Mouse (Mus musculus) embryonic facial prominence, embryonic 12.5 days (tissue): ENCODE results near the gene Stim2. TPM values are rescaled to one million over a fixed set of nuclear protein-coding genes. Genes with fewer than 3 reads are reported as not detected.
A peak's percentile ranks its signal among the peaks of the same experiment; 100 is the strongest.

ENCODE experiments used
- ATAC-seq: fragments of 200-750 bp; cut with Nextera tagmentation; 2 replicates; pipeline ENCODE4 v1.8.0; 2017; ENCODE audit not compliant: insufficient number of reproducible peaks, insufficient read depth, low FRiP score, low TSS enrichment
- H3K27ac ChIP-seq: fragments of 300-500 bp; sonication (generic); 2 replicates; pipeline ENCODE4 v1.5.1; 2016; ENCODE audit warnings: mild to moderate bottlenecking
- H3K27me3 ChIP-seq: fragments of 300-500 bp; sonication (generic); 2 replicates; pipeline ENCODE4 v1.6.1; 2016; ENCODE audit warnings: mild to moderate bottlenecking, moderate library complexity
- H3K36me3 ChIP-seq: fragments of 300-500 bp; sonication (generic); 2 replicates; pipeline ENCODE4 v1.6.1; 2016; ENCODE audit warnings: mild to moderate bottlenecking
- H3K4me1 ChIP-seq: fragments of 300-500 bp; sonication (generic); 2 replicates; pipeline ENCODE4 v1.6.1; 2016
- H3K4me2 ChIP-seq: fragments of 300-500 bp; sonication (generic); replicated peaks from 2 replicates; pipeline ENCODE4 v1.6.1; 2016; ENCODE audit warnings: mild to moderate bottlenecking, moderate library complexity
- H3K4me3 ChIP-seq: fragments of 300-500 bp; sonication (generic); 2 replicates; pipeline ENCODE4 v1.5.1; 2016; ENCODE audit warnings: mild to moderate bottlenecking
- H3K9ac ChIP-seq: fragments of 300-500 bp; sonication (generic); 2 replicates; pipeline ENCODE4 v1.6.1; 2016; ENCODE audit warnings: mild to moderate bottlenecking, moderate library complexity
- H3K9me3 ChIP-seq: fragments of 300-500 bp; sonication (generic); 2 replicates; pipeline ENCODE4 v1.6.1; 2016; ENCODE audit warnings: mild to moderate bottlenecking, moderate library complexity
- WGBS: fragments of 180-500 bp; shearing (Covaris S2); methylation state at CpG from one replicate; pipeline ENCODE4 v1.1.7; 2016; 5-methylcytosine and 5-hydroxymethylcytosine counted together
- polyA plus RNA-seq: library from polyadenylated mRNA; unstranded; fragments of >200 nt; fragmentation: Nextera tagmentation; extraction: Ambion mirVana; gene quantifications from 2 replicates; pipeline ENCODE4 v1.2.1, GENCODE M21; 2016

The Stim2 gene
- polyA plus RNA-seq, 1 experiment from 2014 or later, result 18.9 TPM

- Histone ChIP-seq H3K4me3 (no peak overlapping the region), H3K27me3 (no peaks in the 10 kb centered on the region), H3K9me3 (no peaks in the 10 kb centered on the region), H3K9ac (no peak overlapping the region), H3K4me1 (no peaks in the 10 kb centered on the region), H3K4me2 (no peak overlapping the region), H3K27ac (no peak overlapping the region), H3K36me3 (no peaks in the 10 kb centered on the region)
- ATAC-seq, result no peak
- 91% methylated on average over 2 of the region's 2 CpGs for WGBS
Measured at GRCm38 (mm10) chr5:53967560-53967959, 30.7 kb upstream of the Stim2 start.

GRCm38 (mm10) chr5:53970178-53970577 is 28.1 kb upstream of the Stim2 start:
- Histone ChIP-seq H3K36me3 (no peaks in the 10 kb centered on the region), H3K4me3 (no peak overlapping the region), H3K4me2 (no peak overlapping the region), H3K9me3 (no peaks in the 10 kb centered on the region), H3K9ac (no peak overlapping the region), H3K4me1 (no peaks in the 10 kb centered on the region), H3K27me3 (no peaks in the 10 kb centered on the region), H3K27ac (no peak overlapping the region)
- 75% methylated on average over 7 of the region's 7 CpGs for WGBS
- ATAC-seq, result no peak

GRCm38 (mm10) chr5:53971201-53971600 is 27.1 kb upstream of the Stim2 start:
- Histone ChIP-seq H3K27ac (no peak overlapping the region), H3K36me3 (no peaks in the 10 kb centered on the region), H3K4me2 (no peak overlapping the region), H3K4me1 (no peaks in the 10 kb centered on the region), H3K9me3 (no peaks in the 10 kb centered on the region), H3K27me3 (no peaks in the 10 kb centered on the region), H3K4me3 (no peak overlapping the region), H3K9ac (no peak overlapping the region)
- 89% methylated on average over 4 of the region's 4 CpGs for WGBS
- ATAC-seq, result no peak

GRCm38 (mm10) chr5:53972905-53973304 is 25.4 kb upstream of the Stim2 start:
- no peaks in the 10 kb centered on the region for H3K36me3 ChIP-seq
- ATAC-seq, result no peak
- 87% methylated on average over 4 of the region's 4 CpGs for WGBS
- H3K4me1 ChIP-seq, result no peaks in the 10 kb centered on the region
- H3K9me3 ChIP-seq, result no peaks in the 10 kb centered on the region
- no peak overlapping the region for H3K4me3 ChIP-seq
- no peaks in the 10 kb centered on the region for H3K27me3 ChIP-seq
- no peak overlapping the region for H3K27ac ChIP-seq
- no peak overlapping the region for H3K4me2 ChIP-seq
- no peak overlapping the region for H3K9ac ChIP-seq

- no peak for ATAC-seq
- H3K4me1 ChIP-seq, result no peaks in the 10 kb centered on the region
- no peaks in the 10 kb centered on the region for H3K36me3 ChIP-seq
- H3K4me3 ChIP-seq, result no peak overlapping the region
- no peaks in the 10 kb centered on the region for H3K9me3 ChIP-seq
- no peaks in the 10 kb centered on the region for H3K27me3 ChIP-seq
- WGBS, result 87% methylated on average over 16 of the region's 16 CpGs
- no peak overlapping the region for H3K4me2 ChIP-seq
- no peak overlapping the region for H3K9ac ChIP-seq
- no peak overlapping the region for H3K27ac ChIP-seq
Measured at GRCm38 (mm10) chr5:53976497-53976896, 21.8 kb upstream of the Stim2 start.

- H3K27me3 ChIP-seq, result no peaks in the 10 kb centered on the region
- no peak for ATAC-seq
Measured at GRCm38 (mm10) chr5:53977060-53977459, 21.2 kb upstream of the Stim2 start.

GRCm38 (mm10) chr5:53983358-53983757 is 14.9 kb upstream of the Stim2 start:
- H3K36me3 ChIP-seq, result no peaks in the 10 kb centered on the region
- H3K4me1 ChIP-seq, result no peaks in the 10 kb centered on the region
- no peak overlapping the region for H3K4me3 ChIP-seq
- ATAC-seq, result no peak
- 91% methylated on average over 4 of the region's 4 CpGs for WGBS
- no peak overlapping the region for H3K9ac ChIP-seq
- H3K27ac ChIP-seq, result no peak overlapping the region
- no peaks in the 10 kb centered on the region for H3K9me3 ChIP-seq
- no peaks in the 10 kb centered on the region for H3K27me3 ChIP-seq
- no peak overlapping the region for H3K4me2 ChIP-seq

More at GRCm38 (mm10) chr5:53977060-53977459, 21.2 kb upstream of the Stim2 start:
- H3K9ac ChIP-seq, result no peak overlapping the region
- H3K27ac ChIP-seq, result no peak overlapping the region
- no peaks in the 10 kb centered on the region for H3K9me3 ChIP-seq
- no peaks in the 10 kb centered on the region for H3K36me3 ChIP-seq
- no peak overlapping the region for H3K4me2 ChIP-seq
- WGBS, result 75% methylated on average over 8 of the region's 8 CpGs
- H3K4me1 ChIP-seq, result no peaks in the 10 kb centered on the region
- H3K4me3 ChIP-seq, result no peak overlapping the region

- no peak overlapping the region for H3K27ac ChIP-seq
- H3K4me3 ChIP-seq, result no peak overlapping the region
- 91% methylated on average over 3 of the region's 3 CpGs for whole genome bisulfite sequencing
- no peak overlapping the region for H3K4me2 ChIP-seq
- no peak for ATAC-seq
- H3K4me1 ChIP-seq, result no peaks in the 10 kb centered on the region
- H3K36me3 ChIP-seq, result no peaks in the 10 kb centered on the region
- no peaks in the 10 kb centered on the region for H3K9me3 ChIP-seq
- no peaks in the 10 kb centered on the region for H3K27me3 ChIP-seq
- H3K9ac ChIP-seq, result no peak overlapping the region
Measured at GRCm38 (mm10) chr5:53985632-53986031, 12.7 kb upstream of the Stim2 start.

- no peaks in the 10 kb centered on the region for H3K27me3 ChIP-seq
- H3K27ac ChIP-seq, result no peak overlapping the region
- H3K36me3 ChIP-seq, result no peaks in the 10 kb centered on the region
- no peak overlapping the region for H3K9ac ChIP-seq
- no peak for ATAC-seq
- 75% methylated on average over 1 of the region's 1 CpGs for WGBS
- H3K4me2 ChIP-seq, result no peak overlapping the region
- no peaks in the 10 kb centered on the region for H3K9me3 ChIP-seq
- H3K4me3 ChIP-seq, result no peak overlapping the region
- no peaks in the 10 kb centered on the region for H3K4me1 ChIP-seq
Measured at GRCm38 (mm10) chr5:53987496-53987895, 10.8 kb upstream of the Stim2 start.

GRCm38 (mm10) chr5:53988053-53988452 is 10.2 kb upstream of the Stim2 start:
- ATAC-seq, result no peak

GRCm38 (mm10) chr5:53992616-53993015 is 5.7 kb upstream of the Stim2 start:
- no peak overlapping the region for H3K27ac ChIP-seq
- no peaks in the 10 kb centered on the region for H3K27me3 ChIP-seq
- H3K4me2 ChIP-seq, result no peak overlapping the region
- no peak overlapping the region for H3K4me3 ChIP-seq
- ATAC-seq, result no peak
- no peaks in the 10 kb centered on the region for H3K9me3 ChIP-seq
- H3K9ac ChIP-seq, result no peak overlapping the region
- 0 out of 2 replicates have a peak, but pooled peaks cover 2% of the 10 kb centered on the region for H3K4me1 ChIP-seq
- H3K36me3 ChIP-seq, result no peaks in the 10 kb centered on the region
- WGBS, result 67% methylated on average over 7 of the region's 7 CpGs

More at GRCm38 (mm10) chr5:53988053-53988452, 10.2 kb upstream of the Stim2 start:
- H3K9me3 ChIP-seq, result no peaks in the 10 kb centered on the region
- no peaks in the 10 kb centered on the region for H3K36me3 ChIP-seq
- no peak overlapping the region for H3K4me3 ChIP-seq
- 82% methylated on average over 1 of the region's 1 CpGs for WGBS
- no peak overlapping the region for H3K27ac ChIP-seq
- no peaks in the 10 kb centered on the region for H3K27me3 ChIP-seq
- H3K4me2 ChIP-seq, result no peak overlapping the region
- H3K9ac ChIP-seq, result no peak overlapping the region
- H3K4me1 ChIP-seq, result no peaks in the 10 kb centered on the region

- H3K4me1 ChIP-seq, result peaks cover 4% of the 10 kb centered on the region
- no peak overlapping the region for H3K27ac ChIP-seq
- no peak for ATAC-seq
- no peaks in the 10 kb centered on the region for H3K9me3 ChIP-seq
- H3K4me3 ChIP-seq, result no peak overlapping the region
- no peak overlapping the region for H3K9ac ChIP-seq
- H3K4me2 ChIP-seq, result peak overlapping the region; percentile 88
- H3K27me3 ChIP-seq, result no peaks in the 10 kb centered on the region
- 76% methylated on average over 4 of the region's 4 CpGs for WGBS
- no peaks in the 10 kb centered on the region for H3K36me3 ChIP-seq
Measured at GRCm38 (mm10) chr5:53994576-53994975, 3.7 kb upstream of the Stim2 start.

GRCm38 (mm10) chr5:53995316-53995715 is 3.0 kb upstream of the Stim2 start:
- Histone ChIP-seq H3K27me3 (no peaks in the 10 kb centered on the region), H3K9me3 (no peaks in the 10 kb centered on the region), H3K4me3 (peak overlapping the region; percentile 47), H3K36me3 (no peaks in the 10 kb centered on the region), H3K4me1 (peaks cover 11% of the 10 kb centered on the region), H3K9ac (peak overlapping the region; percentile 45), H3K4me2 (peak overlapping the region; percentile 88), H3K27ac (no peak overlapping the region)
- peak; percentile 7; the same call in 1 of the 2 replicates for ATAC-seq
- under 1% methylated on average over 34 of the region's 34 CpGs for WGBS
